Mouse (Mus musculus) adipocyte (in vitro differentiated cells): ENCODE results near the gene Gramd1b.

ENCODE experiments used
- DNase-seq: peaks from one replicate; pipeline ENCODE4 v3.0.0-alpha.2; 2016; ENCODE audit warnings: low spot score

Gene Gramd1b

DNA sequence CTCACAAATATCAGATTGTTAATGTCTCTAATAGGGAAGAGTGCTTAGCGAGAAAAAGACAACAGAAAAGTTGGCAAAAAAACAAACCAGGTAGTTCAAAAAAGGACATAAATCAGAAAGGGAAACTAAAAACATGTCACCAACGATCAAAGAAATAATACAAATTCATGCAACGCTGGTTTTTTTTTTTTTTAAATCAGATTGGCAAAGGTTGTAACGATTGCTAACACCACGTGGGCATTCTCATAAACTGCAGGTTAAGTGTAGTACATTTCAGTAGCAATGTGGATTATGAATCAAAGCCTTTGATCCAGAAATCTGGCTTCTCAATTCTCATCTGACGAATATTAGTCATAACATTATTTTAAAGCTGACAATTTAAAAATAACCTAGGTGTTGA lies 169.2 kb downstream of the Gramd1b start:
- no peak for DNase-seq

DNA sequence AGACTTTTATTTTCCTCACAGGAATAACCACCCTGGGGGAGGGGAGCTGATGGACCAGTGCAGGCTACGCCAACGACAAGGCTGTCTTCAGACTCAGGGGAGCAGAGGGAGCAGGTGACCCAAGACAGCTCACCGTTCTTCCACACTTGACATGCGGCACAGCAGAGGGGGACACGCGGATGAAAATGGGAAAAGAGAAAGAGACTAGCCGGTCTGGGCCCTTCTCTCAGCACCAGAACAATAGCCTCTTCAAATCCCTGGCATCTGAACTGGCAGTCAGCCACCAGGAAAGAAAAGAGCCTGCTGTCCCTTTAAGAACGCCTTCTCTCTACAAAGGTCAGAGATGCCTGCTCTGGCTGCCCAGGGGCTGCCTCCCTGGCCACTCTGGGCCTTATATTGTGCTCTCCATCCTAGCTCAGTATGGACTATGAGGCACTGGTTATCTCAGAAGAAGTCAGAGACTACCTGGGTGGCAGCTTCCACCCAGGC lies 172.7 kb downstream of the Gramd1b start:
- DNase-seq = no peak

DNA sequence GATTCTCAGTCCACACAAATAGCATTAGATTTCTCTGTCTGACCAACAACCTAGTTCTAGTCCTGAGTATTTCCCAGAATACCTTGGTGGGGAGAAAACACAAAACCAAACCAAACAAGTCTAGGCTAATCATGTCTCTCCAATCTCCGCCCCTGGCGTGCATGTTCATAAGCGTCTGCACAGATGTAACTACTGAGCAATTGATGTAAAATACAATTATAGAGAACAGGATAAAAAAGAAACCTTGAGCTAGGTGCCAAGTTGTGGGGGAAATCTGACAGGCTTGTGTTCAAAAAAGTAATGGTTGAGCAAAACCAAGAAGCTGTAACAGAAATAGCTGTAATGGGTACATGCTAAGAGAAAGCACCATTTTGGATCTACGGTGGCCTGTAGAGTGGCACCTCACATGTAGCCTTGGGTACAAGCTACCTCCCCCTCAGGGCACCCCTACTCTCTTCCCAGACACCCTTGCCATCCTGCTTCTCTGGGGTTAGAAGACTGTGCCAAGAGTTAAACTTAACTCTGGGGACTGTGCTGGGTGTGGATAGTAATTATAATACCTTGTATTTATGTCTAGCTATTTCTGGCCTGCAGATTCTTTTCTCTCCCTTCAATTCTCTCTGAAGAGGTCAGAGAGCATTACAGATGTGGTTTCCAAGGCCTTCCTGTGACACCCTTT lies 174.3 kb downstream of the Gramd1b start:
- no peak for DNase-seq

DNA sequence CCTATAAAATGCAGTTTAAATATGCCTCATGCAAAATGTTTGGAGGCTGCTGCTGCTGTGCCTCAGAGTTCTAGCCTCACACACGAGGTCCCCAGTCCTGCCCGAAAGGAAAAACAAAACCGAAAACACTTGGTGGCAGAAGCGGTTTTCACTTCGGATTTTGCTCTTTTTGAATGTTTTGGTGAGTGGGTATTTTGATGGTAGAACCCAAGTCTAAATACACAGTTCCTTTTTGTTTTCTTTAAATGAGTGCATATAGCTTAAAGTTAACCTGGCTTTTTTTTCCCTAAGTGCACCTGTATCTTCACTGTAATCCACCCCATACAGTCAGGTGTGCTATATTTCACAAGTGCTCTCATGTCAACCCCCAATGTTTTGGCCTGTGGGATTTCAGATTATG lies 174.8 kb downstream of the Gramd1b start:
- no peak for DNase-seq

DNA sequence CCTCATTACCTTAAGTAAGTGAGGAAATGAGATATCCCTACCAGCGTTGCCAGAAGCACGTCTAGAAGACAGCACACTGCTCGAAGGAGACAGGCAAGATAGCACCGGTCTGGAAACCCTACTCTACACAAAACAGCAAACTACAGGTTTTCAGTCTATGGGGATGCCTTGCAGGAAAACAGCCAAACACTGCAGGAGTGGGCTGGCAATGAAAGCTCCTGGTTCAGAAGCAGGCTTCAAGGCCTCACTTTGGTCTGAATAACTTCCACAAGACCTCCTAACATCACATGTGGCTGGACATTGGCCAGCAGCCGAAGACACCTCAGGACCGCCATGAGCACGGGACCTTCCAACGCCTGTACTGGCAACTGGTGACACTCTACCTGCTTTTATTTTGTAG lies 175.8 kb downstream of the Gramd1b start:
- DNase-seq = no peak

DNA sequence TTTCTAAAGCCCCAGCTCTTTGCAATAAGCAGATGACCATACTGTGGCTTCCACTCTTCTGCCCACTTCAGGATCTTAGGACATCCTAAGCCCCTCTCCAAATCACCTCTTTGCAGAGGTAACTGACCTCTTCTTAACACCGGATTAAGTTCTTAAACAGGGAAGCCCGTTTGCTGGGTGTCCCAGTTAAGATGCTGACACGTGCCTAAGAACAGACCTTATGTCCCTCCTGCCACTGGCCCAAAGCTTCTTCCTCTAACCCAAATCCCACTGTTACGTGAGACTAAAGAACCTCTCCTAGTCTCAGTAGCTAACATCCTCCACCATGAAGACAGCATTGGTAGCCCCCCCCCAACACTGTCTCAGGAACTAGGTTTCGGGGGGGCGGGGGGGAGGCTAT lies 177.6 kb downstream of the Gramd1b start:
- no peak for DNase-seq

DNA sequence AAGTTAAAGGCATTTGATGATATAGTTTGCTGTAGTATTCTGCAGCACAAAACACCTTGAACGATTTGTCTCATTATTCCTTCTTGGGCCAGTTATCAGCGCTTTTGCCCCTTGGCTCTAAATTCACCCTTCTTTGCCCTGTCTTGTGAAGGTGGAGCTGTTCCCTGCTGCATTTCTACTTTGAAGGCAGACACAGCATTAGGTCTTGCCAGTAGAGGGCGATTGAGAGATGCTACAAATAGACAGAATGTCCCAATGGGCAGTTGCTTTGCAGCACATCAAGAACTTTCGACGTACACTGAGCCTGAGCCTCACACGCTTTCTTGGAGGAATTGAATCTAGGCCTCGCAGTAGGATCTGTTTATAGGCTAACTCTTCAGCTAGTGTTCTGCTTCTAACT lies 180.5 kb downstream of the Gramd1b start:
- peak; percentile 79 for DNase-seq

DNA sequence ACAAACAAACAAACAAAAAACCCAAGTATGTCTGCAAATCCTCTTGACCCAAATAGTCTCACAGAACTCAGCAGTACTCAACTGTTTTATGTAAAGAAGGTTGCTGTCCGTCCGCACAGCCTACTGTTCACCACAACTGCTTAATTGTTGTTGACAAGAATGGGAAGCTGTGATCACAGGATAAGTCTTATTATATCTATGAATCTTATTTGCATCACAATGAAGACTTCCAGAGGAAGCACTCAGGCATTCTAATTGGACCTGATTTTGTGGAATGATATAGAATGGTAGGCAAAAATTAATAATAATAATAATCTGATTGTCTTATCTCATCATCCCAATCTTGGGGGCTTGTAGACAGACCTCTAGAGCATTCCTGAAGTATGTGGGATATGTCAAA lies 181.1 kb downstream of the Gramd1b start:
- DNase-seq = no peak

DNA sequence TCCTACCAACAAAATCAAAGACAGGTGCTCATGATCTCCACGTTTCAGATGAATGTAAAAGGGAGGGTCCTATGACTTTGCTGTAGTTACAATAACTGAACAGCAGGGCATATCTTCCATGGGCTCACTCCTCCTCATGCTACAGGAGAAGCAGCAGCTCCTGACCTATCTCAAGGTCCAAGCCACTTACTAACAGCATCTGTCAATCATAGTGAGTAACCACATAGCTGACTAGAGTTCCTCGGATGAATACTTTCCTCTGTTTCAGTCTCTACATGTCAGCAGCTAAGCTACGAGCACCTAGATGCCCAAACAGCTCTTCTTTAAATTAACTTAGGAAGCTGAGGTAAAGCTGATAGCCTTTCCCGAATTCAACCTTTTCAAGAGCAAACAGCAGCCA lies 181.6 kb downstream of the Gramd1b start:
- DNase-seq = no peak

DNA sequence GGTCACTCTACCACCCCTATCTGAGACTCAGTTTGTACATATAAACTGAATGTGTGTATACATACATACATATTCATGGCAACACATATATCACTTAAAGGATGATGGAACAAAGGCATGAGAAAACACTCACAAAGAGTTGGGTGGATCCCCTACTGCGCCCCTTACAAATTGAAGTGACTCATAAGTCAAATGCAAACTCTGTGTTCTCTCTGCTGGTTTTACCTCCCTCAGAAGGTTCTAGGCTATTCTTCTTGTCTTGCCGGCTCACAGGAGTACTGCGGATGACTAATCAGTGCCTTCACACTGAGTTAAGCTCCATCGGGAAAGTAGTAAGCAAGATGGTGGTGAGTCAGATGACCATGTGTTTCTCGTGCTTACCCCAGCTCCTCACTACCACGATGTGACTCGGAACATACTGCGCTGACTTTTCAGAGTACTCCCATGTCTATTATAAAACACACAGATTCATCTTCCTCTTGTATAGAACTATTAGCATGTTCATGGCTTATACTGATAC lies 182.4 kb downstream of the Gramd1b start:
- no peak for DNase-seq

DNA sequence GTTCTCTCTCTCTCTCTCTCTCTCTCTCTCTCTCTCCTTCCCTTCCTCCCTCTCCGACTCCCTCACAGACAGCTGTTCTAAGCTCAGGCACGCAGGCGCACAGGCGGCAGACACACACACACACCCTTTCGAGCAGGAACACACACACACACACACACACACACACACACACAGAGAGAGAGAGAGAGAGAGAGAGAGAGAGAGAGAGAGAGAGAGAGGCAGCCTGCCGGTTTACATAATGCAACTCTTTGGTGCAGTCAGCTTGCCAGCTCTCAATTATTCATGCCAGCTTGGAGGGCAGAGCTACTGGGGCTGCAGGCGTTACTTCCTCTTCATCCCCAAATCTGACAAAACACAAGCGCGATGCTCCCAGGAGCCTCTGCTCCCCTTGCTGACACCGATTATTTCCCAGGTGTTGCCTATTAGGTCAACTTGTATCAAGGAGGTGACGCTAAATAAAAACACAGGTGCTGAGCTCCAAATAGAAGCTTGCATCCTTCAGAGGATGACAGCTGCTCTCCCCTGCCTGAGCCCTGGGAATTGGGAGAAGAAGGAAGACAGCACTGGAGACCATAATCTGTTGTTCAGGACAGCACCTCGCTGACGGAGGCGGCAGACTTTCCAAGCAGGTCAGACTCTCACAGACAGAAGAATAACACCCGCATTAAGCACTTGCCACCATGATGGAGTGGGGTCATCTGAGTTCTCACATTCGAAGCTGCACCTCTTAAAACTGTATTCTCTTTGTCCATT lies 184.8 kb downstream of the Gramd1b start:
- DNase-seq = peak; percentile 48

DNA sequence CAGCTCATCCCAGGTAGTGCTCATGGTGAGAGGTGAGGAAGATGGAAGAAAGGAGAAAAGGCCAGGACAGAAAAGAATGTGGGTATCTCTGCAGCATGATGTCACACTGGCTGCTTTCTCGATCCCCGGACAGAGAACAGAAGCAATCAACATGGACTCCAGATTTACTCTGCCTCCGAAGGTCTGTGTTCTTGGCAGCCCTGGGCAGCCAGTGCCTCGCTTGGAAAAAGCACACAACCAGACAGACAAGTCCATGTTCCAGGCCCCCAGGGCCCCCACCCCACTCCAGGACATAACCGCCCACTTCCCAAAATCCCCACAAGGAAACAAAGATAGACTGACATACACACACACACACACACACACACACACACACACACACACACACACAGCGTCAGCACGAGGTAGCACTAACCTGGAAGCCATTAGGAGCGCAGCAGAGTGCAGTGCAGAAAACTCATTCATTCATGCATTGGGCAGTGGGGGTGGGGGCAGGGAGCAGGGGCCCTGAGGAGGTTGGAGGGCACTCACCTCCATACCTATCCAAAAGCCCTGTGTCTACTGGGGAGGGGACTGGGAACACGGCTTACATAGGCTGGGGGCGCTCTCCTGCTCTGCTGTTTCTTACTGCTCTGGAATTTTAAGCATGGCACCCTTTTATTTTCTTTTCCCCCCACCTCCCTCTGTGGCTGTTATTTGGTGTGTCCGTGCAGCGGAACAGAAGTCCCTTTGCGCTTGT lies 185.5 kb downstream of the Gramd1b start:
- no peak for DNase-seq

DNA sequence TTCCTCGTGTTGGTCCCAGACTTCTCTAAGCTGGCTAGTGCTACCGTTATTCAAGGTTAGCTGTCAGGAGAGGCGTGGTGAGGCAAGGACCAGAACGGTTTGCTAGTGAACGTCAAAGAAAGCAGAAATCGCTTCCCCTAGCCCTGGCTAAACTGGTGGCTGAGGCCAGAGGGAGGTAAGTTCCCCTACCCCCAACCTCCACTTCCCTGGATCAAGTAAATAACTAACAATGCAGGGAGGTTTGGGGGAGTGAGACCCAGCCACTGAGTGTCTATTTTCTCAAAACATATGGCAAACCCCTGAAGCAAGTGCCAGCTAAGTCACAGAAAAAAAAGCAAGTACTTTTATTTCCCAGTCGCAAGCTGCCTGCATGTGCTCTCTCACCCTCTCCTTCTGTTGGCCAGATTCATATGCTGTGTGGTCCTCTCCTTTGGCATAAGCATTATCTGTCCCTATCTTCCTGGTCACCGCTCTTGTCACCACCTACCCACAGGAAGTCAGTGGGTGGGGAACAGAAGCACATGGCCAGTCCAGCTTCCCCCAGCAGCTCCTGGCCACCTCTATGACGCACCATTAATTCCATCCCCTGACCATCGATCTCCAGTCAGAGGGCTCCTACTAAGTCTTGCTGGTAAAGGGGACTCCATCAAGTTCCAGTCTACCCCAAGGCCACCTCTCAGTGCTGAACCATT lies 186.2 kb downstream of the Gramd1b start:
- DNase-seq = no peak

DNA sequence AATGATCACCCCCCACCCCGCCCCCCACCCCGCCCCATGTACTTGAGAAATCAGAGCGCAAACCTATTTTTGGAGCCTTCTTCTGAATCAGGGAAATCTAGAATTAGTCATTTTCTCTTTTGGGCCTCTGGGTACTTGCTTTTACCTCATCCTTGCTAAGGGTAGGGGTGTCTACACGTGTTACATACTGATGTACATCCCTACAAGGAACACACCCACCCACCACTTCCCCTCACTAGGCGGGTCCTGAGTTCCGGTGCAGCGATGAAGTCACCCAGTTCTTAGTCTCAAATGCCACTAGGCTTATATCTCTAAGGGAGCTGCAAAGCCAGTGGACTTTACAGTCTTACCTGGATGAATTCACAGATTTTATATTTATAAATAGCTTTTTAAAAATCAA lies 187.4 kb downstream of the Gramd1b start:
- no peak for DNase-seq

DNA sequence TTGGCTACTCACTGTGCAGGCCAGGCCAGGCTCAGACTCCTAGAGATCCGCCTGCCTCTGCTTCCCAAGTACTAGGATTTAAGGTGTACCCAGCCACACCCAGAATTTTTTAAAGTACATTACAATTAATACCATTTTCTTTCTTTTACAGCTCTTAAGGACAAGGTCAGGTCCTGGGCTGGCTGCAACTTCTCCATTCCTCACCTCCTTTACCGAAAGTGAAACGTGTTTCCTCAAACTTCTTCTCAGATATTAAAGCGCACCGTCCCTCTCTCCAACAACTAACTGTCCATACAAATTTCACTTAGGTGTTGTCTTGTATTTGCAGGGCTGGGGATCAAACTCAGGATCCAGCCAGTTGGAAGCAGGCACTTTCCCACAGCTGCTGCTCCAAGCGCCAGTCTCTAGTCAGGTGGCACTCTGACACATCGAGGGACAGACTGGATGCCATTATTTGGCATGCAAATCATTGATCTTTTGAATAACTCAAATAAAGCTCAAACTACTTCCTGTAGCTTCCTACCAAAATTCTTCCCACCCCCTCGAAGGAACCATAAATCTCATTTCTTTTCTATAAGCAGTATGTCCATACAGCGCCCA lies 188.0 kb downstream of the Gramd1b start:
- no peak for DNase-seq

DNA sequence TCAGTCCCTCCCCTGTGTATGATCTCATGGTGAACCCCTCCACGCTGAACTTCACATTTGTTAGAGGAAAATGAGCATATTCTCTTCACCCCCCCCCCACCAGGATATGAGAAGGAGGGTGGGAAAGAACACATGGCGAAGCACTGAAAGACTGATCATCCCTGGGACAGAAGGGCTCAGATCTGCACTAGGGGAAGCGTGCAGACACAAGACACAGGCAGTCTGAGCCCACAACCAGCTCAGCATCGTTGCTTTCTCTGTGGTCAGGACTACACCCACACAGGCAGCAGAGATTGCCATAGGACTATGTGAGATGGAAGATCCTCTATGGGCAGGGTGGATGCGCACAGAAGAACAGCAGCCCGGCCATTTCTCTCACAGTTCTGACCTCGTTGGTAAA lies 189.1 kb downstream of the Gramd1b start:
- no peak for DNase-seq

DNA sequence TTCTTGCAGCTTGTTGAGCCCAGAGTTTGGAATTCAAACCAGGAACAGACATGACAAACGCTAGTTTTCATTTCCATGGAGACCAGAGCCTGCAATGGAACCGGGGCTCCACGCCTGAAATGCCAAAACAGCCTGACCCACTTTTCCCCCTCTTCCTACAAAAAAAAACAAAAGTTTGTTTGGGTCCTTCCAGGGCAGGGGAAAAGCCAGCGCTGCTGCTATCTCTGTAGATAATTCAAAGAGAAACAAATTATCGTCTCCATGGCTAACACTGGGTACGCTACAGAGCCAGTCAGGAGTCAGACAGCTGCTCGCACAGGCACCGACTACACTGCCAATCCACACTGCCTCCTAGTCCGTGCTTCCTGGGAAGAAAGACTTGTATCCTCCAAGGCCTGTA lies 191.6 kb downstream of the Gramd1b start:
- DNase-seq = no peak

DNA sequence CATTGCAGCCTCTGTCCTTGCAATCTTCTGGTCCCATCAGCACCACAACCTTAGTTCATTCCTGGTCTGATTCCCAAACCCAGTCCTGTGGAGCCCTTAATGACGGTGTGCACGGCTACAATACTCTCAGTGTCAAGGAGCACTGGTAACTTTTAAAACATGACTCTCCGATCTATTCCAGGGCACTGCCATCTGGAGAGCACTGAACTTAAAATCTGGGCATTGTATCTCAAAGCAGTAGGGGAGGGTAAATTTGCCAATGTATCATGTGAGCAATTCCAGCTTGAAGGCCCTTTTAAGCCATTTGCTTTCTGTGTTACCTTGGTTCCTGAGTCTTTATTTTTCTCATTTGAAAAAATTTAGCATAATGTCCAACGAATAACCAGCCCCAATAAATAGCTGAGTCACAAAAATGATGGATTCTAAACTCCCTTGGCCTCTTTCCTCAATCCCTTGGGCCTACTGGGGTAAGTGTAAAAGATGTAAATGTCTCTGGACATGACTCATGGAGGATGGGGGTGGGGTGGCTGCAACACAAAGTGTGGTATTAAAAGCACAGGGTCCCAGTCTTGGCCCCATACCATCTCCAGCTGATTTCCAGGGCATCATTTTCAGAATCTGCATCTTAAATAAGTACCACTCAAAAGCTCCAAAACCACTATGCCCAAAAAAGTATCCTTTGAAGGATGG lies 193.9 kb downstream of the Gramd1b start:
- DNase-seq = peak; percentile 78

DNA sequence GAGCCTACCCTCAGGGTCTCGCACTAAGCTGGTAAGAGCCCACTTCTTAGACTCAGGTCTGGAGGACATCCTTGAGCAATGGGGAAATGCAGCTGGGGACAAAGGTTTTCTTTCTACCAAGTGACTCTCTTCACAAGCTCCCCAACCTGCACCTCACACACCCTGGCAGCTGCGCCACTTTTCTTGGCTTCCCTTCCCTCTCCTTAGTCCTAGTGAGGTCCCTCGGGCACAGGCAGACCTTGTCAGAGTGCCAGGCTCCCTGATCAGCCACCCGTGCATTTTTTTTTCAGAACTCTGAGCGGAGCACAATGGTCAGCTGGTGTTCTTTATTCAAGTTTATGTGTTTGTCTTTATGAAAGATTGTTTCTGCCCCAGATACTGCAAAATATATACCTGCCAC lies 194.5 kb downstream of the Gramd1b start:
- peak; percentile 95 for DNase-seq

DNA sequence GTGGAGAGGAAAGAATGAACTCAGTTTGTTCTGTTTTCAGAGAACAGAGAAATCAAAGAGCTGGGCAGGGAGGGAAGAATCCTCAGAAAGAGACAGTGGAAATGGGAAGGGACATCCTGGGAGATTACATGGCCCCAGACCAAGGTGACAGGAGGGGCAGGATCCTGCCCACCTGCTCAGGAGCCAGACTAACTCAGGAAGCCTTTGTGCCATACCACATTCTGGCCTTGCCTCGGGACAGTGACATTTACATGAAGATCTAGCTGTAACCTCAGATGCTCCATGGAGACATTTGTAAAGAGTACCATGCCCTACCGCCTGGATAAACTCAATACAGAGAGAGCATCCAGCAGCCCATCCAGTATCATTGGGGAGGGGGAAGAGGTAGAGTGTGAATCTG lies 196.6 kb downstream of the Gramd1b start:
- DNase-seq = no peak
